Mouse (Mus musculus) hindbrain, postnatal 0 days (tissue): Measurements from ENCODE around the gene Nhsl1. TPM values are rescaled to one million over a fixed set of nuclear protein-coding genes. Genes with fewer than 3 reads are reported as not detected.

Source experiments
- ATAC-seq: fragments of 200-750 bp; cut with Nextera tagmentation; 2 replicates; pipeline ENCODE4 v1.8.0; 2017; ENCODE audit warnings: mild to moderate bottlenecking, moderate TSS enrichment, moderate library complexity
- DNase-seq: peaks from one replicate; pipeline ENCODE4 v3.0.0-alpha.2; 2015; ENCODE audit warnings: low spot score
- H3K27ac ChIP-seq: fragments of 300-500 bp; sonication (generic); 2 replicates; pipeline ENCODE4 v1.5.1; 2014; ENCODE audit warnings: mild to moderate bottlenecking
- H3K27me3 ChIP-seq: fragments of 300-500 bp; sonication (generic); 2 replicates; pipeline ENCODE4 v1.6.1; 2014; ENCODE audit warnings: low read length, mixed read lengths; ENCODE audit not compliant: insufficient read depth
- H3K36me3 ChIP-seq: fragments of 300-500 bp; sonication (generic); 2 replicates; pipeline ENCODE4 v1.6.1; 2014; ENCODE audit warnings: low read length, mixed read lengths; ENCODE audit not compliant: insufficient read depth
- H3K4me1 ChIP-seq: fragments of 300-500 bp; sonication (generic); 2 replicates; pipeline ENCODE4 v1.6.1; 2014; ENCODE audit warnings: antibody characterized with exemption, low read length, mixed read lengths; ENCODE audit not compliant: insufficient read depth
- H3K4me2 ChIP-seq: fragments of 300-500 bp; sonication (generic); 2 replicates; pipeline ENCODE4 v1.6.1; 2014; ENCODE audit warnings: low read depth, mild to moderate bottlenecking, low read length, moderate library complexity, mixed read lengths
- H3K4me3 ChIP-seq: fragments of 300-500 bp; sonication (generic); 2 replicates; pipeline ENCODE4 v1.5.1; 2014; ENCODE audit warnings: low read length
- H3K9ac ChIP-seq: fragments of 300-500 bp; sonication (generic); replicated peaks from 2 replicates; pipeline ENCODE4 v1.6.1; 2014; ENCODE audit warnings: mild to moderate bottlenecking, low read length, moderate library complexity, mixed read lengths
- H3K9me3 ChIP-seq: fragments of 300-500 bp; sonication (generic); 2 replicates; pipeline ENCODE4 v1.6.1; 2016; ENCODE audit warnings: low read length, mixed read lengths
- CTCF ChIP-seq: IDR thresholded peaks from 2 replicates; pipeline ENCODE4 v1.5.1; 2016; ENCODE audit warnings: antibody characterized with exemption, control low read depth, low read depth
- WGBS: fragments of 180-500 bp; shearing (Covaris S2); extraction: QIAGEN DNeasy Blood & Tissue Kit; methylation state at CpG from one replicate; pipeline ENCODE4 v1.1.7; 2014; 5-methylcytosine and 5-hydroxymethylcytosine counted together
- polyA plus RNA-seq: library from polyadenylated mRNA; unstranded; fragments of >200 nt; fragmentation: Nextera tagmentation; extraction: Ambion mirVana; gene quantifications from 2 replicates; pipeline ENCODE4 v1.2.1, GENCODE M21; 2015
- total RNA-seq: library from RNA; depleted of rRNA; stranded (reverse); fragments of >200 nt; gene quantifications from 2 replicates; pipeline ENCODE4 v1.2.3, GENCODE M21; 2014

Gene Nhsl1
- total and polyA plus RNA-seq, 2 experiments from 2014 or later, result 11.9 to 29.6 TPM

DNA sequence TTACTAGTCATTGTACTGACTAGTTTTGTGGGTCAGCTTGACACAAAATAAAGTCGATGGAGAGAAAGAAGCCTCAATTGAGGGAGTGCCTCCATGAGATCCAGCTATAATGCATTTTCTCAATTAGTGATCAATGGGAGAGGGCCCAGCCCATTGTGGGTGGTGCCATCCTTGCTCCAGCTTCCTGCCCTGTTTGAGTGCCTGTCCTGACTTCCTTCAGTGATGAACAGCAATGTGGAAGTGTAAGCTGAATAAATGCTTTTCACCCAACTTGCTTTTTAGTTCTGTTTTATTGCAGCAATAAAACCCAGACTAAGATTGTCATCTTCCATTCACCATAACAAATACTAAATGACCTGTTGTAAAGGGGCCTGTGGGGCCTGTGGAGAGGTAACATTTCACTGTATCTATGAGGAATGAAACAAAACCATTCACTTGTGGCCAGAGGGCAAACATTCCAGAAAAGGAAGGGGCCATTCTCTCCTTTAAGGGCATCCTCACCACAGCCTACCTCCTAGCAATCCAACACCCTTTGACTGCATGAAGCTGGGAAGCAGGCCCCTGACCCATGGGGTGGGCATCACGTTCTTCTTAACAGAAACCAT is 189.2 kb downstream of the Nhsl1 start:
- no peak overlapping the region for H3K4me2 ChIP-seq
- DNase-seq, result no peak
- ATAC-seq, result peak; percentile 39; the same call in 1 of the 2 replicates
- TF ChIP-seq CTCF, result no peak
- no peak overlapping the region for H3K9ac ChIP-seq
- 55% methylated on average over 2 of the region's 2 CpGs for WGBS
- no peaks in the 10 kb centered on the region; the same call in 1 of the 2 replicates for H3K36me3 ChIP-seq
- no peaks in the 10 kb centered on the region for H3K27me3 ChIP-seq
- no peaks in the 10 kb centered on the region for H3K9me3 ChIP-seq
- H3K27ac ChIP-seq, result peak overlapping the region; percentile 75
- H3K4me3 ChIP-seq, result no peak overlapping the region
- H3K4me1 ChIP-seq, result peaks cover 11% of the 10 kb centered on the region

- Histone ChIP-seq H3K9me3 (no peaks in the 10 kb centered on the region), H3K36me3 (no peaks in the 10 kb centered on the region; the same call in 1 of the 2 replicates), H3K4me2 (no peak overlapping the region), H3K4me3 (no peak overlapping the region), H3K27me3 (no peaks in the 10 kb centered on the region), H3K9ac (no peak overlapping the region), H3K4me1 (peaks cover 11% of the 10 kb centered on the region), H3K27ac (peak overlapping the region; percentile 75; the same call in 1 of the 2 replicates)
- WGBS, result 50% methylated on average over 1 of the region's 1 CpGs
- ATAC-seq, result peak; percentile 94
- TF ChIP-seq CTCF, result no peak
- peak; percentile 75 for DNase-seq
These were observed 189.8 kb downstream of the Nhsl1 start for GRCm38 (mm10) chr10:18508586-18508985.

DNA sequence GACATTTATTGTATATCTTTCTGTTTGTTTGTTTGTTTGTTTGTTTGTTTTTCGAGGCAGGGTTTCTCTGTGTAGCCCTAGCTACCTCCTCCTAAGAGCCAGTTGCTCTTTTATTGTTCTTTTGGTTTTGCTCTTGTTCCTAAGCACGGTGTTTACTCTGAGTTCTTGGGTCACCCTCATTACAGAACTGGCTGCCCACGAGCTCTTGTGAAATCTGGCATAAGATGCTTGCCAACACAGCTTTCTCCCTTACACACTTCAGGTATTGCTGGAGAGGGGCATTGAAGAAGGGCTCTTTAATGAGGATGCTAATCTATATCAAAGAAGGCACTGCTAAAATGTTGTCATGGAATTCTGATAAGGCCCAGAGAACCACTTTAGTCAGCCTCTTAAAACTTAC is 191.9 kb downstream of the Nhsl1 start:
- Histone ChIP-seq H3K4me2 (no peak overlapping the region), H3K36me3 (no peaks in the 10 kb centered on the region; the same call in 1 of the 2 replicates), H3K9me3 (no peaks in the 10 kb centered on the region), H3K4me3 (no peak overlapping the region), H3K4me1 (peaks cover 6% of the 10 kb centered on the region), H3K27ac (no peak overlapping the region), H3K9ac (no peak overlapping the region), H3K27me3 (no peaks in the 10 kb centered on the region)
- WGBS, result 61% methylated on average over 3 of the region's 3 CpGs
- no peak for DNase-seq
- no peak for ATAC-seq
- no peak for TF ChIP-seq CTCF

DNA sequence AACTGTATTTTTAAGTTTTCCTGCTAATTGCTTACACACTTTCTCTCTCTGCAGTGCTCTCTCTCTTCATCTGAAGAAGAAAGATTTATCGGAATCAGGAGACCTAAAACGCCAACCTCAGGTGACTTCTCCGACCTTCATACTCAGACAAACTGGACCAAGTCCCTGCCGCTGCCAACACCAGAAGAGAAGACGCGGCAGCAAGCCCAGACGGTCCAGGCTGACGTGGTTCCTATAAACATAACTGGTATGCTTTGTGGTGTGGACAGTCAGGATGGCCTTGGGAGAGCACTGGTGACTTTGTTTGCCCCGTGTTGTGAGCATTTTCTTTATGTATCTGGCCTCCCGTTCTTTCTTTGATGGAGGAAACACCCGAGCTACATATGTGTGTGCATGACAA is 192.7 kb downstream of the Nhsl1 start:
- no peaks in the 10 kb centered on the region for H3K27me3 ChIP-seq
- no peak for DNase-seq
- no peak overlapping the region for H3K4me2 ChIP-seq
- ATAC-seq, result no peak
- no peak overlapping the region for H3K4me3 ChIP-seq
- no peaks in the 10 kb centered on the region; the same call in 1 of the 2 replicates for H3K36me3 ChIP-seq
- peaks cover 4% of the 10 kb centered on the region; the same call in 1 of the 2 replicates for H3K4me1 ChIP-seq
- 90% methylated on average over 11 of the region's 11 CpGs for WGBS
- H3K9me3 ChIP-seq, result no peaks in the 10 kb centered on the region
- no peak overlapping the region for H3K27ac ChIP-seq
- no peak overlapping the region for H3K9ac ChIP-seq
- TF ChIP-seq CTCF, result no peak

- Histone ChIP-seq H3K4me2 (no peak overlapping the region), H3K36me3 (peaks cover 9% of the 10 kb centered on the region; the same call in 1 of the 2 replicates), H3K27ac (no peak overlapping the region), H3K27me3 (no peaks in the 10 kb centered on the region), H3K9me3 (no peaks in the 10 kb centered on the region), H3K4me1 (0 out of 2 replicates have a peak, but pooled peaks cover 12% of the 10 kb centered on the region), H3K4me3 (no peak overlapping the region), H3K9ac (no peak overlapping the region)
- DNase-seq (no peak), ATAC-seq (no peak)
- no peak for TF ChIP-seq CTCF
- WGBS, result 56% methylated on average over 2 of the region's 2 CpGs
These were observed 203.8 kb downstream of the Nhsl1 start for GRCm38 (mm10) chr10:18522556-18522955.

DNA sequence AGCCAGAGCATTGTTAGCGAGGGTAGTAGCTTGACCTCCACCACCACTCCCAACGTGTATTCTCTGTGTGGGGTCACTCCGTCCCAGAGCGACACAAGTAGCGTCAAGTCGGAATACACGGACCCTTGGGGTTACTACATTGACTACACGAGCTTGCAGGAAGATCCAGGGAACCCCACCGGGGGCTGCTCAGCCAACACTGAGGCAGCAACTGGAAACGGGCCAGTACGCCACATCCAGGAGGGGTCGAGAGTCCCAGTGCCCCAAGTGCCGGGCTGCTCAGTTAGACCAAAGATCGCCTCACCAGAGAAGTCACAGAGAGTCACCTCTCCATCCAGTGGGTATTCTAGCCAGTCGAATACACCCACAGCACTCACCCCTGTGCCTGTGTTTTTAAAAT is 206.5 kb downstream of the Nhsl1 start:
- DNase-seq (no peak), ATAC-seq (no peak)
- Histone ChIP-seq H3K4me2 (no peak overlapping the region), H3K4me1 (0 out of 2 replicates have a peak, but pooled peaks cover 12% of the 10 kb centered on the region), H3K9me3 (no peaks in the 10 kb centered on the region), H3K4me3 (no peak overlapping the region), H3K9ac (no peak overlapping the region), H3K27ac (peak overlapping the region; percentile 68), H3K27me3 (no peaks in the 10 kb centered on the region), H3K36me3 (peaks cover 9% of the 10 kb centered on the region; the same call in 1 of the 2 replicates)
- WGBS, result 62% methylated on average over 15 of the region's 15 CpGs
- no peak for TF ChIP-seq CTCF

- peak overlapping the region; percentile 68 for H3K27ac ChIP-seq
- ATAC-seq, result peak; percentile 34; the same call in 1 of the 2 replicates
- WGBS, result 39% methylated on average over 9 of the region's 9 CpGs
- H3K4me2 ChIP-seq, result 0 out of 2 replicates have a peak overlapping the region, but pooled peaks have one; percentile 16
- no peak overlapping the region for H3K4me3 ChIP-seq
- DNase-seq, result peak; percentile 33
- 0 out of 2 replicates have a peak, but pooled peaks cover 12% of the 10 kb centered on the region for H3K4me1 ChIP-seq
- peaks cover 9% of the 10 kb centered on the region; the same call in 1 of the 2 replicates for H3K36me3 ChIP-seq
- no peaks in the 10 kb centered on the region for H3K9me3 ChIP-seq
- H3K27me3 ChIP-seq, result no peaks in the 10 kb centered on the region
- no peak overlapping the region for H3K9ac ChIP-seq
- no peak for TF ChIP-seq CTCF
These were observed 206.9 kb downstream of the Nhsl1 start for GRCm38 (mm10) chr10:18525726-18526125.
